Mouse (Mus musculus): ENCODE measurements around the gene Camkk2. TPM values are rescaled to one million over a fixed set of nuclear protein-coding genes. Genes with fewer than 3 reads are reported as not detected.

The Camkk2 gene
- polyA plus RNA-seq, 2 experiments from 2014 or later = 2.8 to 2.9 TPM

GRCm38 (mm10) chr5:122733881-122734280 is 45.3 kb downstream of the Camkk2 start:
- peak; percentile 56 for ATAC-seq

DNA sequence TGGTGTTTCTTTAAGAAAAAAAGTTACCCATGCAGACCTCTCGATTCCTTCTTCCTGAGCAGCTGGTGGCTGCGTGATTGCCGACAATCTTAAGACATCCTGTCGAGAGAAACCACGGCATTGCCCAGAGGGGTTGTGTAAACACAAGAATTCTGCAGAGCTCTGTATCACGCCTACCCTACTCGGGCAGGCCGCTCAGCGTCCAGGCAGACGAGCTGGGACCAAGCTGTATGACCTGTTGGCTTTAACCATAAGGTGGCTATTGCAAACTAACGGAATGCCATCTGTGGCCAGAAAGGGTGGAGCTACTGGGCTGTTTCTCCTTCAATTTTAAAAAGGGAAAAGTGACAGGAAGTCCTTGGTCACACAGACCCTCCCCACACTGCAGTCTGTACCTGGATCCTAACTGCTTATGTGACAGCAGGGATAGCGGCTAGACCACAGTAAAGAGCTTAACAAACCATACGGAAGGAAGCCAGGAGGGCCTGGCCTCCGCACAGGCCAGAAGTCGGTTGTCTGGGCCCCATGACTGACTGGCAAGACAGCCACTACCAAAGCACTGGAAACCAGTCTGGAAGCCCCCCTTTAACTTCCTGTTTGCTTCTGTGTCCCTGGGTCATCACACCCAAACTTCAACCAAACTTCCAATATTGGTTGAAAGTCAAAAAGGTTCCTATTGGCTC is 47.1 kb downstream of the Camkk2 start:
- peak; percentile 65 for ATAC-seq

- peak; percentile 57 for ATAC-seq
Measured at GRCm38 (mm10) chr5:122731321-122731720, 47.9 kb downstream of the Camkk2 start.

DNA sequence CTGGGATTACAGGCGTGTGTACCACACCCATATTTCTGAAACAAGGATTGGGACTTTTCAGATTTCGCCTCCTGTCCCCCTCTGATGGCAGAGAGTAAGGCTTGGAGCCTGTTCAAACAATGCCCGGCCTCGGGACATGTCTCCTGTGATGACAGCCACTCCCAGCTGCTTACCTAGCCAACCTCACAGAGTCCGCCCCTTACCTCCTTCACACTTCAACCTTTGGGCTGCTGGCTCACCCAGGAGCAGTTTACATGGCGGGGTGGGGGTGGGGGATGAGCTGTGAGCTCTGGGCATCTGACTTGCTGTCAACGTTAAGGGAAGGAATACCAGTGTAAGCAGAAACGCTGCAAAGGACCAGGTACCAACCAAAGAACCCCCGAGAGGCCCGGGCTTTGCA is 48.4 kb downstream of the Camkk2 start:
- no peak for ATAC-seq

- no peak for ATAC-seq
Measured at GRCm38 (mm10) chr5:122727096-122727495, 52.1 kb downstream of the Camkk2 start.

DNA sequence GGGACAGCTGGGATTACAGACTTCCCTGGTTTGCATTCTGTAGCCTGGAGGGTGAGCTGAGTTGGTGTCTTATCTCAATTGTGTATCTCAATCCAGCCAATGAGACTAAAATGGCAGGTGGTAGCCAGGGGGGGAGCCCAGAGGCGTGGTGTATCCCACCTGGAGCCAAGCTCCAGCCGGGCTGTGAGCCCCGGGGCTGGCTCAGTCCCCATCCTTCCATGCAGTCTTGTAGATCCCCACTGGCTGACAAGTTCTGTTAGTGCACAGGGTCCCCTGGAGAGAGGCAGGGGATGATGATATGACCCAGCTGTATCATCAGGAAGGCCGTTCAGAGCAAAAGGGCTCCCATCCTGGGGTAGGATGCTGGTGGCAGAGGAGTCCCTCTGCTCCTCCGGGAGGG is 52.6 kb downstream of the Camkk2 start:
- ATAC-seq = no peak

GRCm38 (mm10) chr5:122726068-122726467 is 53.1 kb downstream of the Camkk2 start:
- peak; percentile 71 for ATAC-seq

GRCm38 (mm10) chr5:122725453-122725852 is 53.8 kb downstream of the Camkk2 start:
- ATAC-seq = no peak

DNA sequence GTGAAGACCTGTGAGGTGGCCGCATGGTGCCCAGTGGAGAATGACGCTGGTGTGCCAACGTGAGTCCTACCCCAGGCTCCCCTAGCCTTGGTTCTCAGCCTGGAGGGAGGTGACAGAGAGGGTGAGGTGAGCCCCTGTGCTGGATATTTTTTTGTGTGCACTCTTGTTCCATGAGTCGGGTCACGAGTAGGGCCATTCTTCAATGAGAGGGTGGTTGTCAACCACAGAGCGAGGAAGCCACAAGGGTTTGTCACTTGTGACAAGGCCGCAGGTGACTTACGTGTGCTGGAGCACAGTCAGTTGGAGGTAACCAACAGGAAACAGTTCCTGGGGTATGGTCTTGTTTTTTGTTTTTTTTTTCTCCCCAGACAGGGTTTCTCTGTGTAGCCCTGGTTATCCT is 60.0 kb downstream of the Camkk2 start:
- peak; percentile 80 for ATAC-seq

GRCm38 (mm10) chr5:122718400-122718799 is 60.8 kb downstream of the Camkk2 start:
- ATAC-seq = peak; percentile 54

- no peak for ATAC-seq
Measured at GRCm38 (mm10) chr5:122716793-122717192, 62.4 kb downstream of the Camkk2 start.

GRCm38 (mm10) chr5:122715723-122716122 is 63.5 kb downstream of the Camkk2 start:
- no peak for ATAC-seq

DNA sequence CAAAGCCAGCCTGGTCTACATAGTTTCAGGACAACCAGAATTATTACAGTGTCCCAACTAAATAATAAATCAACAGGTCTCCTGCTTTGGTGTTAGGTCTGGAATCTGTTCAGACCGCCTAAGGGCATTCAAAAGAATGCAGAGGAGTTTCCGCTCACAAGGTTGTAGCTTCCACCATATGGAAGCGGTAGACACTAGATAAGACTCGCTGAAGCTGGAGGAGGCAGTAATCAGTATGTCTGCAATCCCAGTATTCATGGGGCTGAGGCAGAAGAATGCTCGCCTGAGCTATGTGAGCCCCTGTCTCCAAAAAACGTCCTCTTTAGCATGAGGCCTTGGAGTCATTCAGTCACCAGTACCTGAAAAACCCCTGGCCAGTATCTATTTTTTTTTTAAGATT is 70.4 kb downstream of the Camkk2 start:
- ATAC-seq = no peak

GRCm38 (mm10) chr5:122707276-122708181 is 71.7 kb downstream of the Camkk2 start, which contains the start of gene P2rx4:
P2rx4 (plus strand) TSS chr5:122707544.
- peak; percentile 80 for ATAC-seq

- no peak for ATAC-seq
Measured at GRCm38 (mm10) chr5:122706917-122707275, 72.3 kb downstream of the Camkk2 start.

DNA sequence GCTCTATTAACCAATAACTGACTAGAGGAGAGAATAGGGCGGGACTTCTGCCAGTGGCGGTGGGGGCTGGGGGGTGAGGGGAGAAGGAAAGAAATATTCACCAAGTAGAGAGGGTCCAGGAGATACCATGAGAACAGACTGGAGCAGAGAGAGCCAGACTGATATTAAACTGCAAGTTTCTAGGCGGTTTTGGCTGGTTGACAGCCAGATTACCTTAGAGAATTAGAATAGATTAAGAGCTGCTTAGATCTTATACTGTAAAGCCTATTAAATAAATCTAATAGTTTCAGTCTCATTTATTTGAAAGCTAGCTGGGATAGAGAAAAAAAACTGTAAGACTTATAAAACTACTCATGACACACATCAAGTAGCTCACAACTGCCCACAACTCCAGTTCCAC is 74.0 kb downstream of the Camkk2 start:
- no peak for ATAC-seq

DNA sequence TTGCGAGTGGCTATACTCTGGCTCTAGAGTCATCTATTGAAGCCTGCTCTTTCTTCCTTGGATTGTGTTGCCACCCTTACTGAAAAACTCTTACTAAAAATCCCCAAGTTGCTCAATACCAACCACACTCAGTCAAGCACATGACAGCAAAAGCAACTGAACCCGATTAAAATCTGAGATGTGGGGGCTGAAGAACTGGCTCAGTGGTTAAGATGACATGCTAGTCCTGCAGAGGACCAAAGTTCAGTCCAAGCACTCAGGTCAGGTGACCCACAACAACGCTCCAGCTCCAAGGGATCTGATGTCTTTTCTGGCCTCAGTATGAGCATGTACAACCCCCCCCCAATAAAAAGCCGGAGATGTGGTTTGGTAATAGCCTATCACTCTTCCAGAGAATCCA is 74.6 kb downstream of the Camkk2 start:
- ATAC-seq = no peak

DNA sequence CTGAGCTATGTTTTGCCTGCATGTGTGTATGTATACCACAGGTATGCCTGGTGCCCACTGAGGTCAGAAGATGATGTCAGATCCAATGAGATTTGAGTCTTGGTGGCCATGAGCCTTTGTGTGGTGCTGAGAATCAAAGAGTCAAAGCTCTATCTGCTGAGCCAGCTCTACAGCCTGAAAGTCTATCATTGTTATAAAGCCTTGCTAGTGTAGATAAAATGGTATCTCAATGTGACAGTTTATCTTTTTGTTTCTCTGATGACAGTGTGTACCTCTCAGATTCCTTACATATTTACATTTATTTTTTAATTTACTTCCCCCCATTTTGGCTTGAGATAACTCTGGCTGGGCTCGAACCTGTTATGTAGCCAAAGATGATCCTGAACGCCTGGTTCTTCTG is 75.6 kb downstream of the Camkk2 start:
- ATAC-seq = no peak

DNA sequence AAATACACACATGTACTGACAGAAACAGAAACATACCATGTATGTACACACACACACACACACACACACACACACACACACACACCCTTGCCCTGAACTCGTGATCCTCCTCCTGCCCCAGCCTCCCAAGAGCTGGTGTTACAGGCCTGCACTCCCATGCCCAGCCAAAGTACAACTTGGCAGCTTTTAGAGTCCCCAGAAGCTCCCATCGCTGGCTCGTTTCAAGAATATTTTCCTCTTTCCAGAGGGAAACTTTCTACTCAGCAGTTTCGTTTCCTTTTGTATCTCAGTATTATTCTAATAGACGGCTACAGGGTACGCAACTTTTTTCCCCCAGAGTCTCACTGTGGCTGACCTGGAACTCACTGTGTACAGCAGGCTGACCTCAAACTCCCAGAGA is 77.1 kb downstream of the Camkk2 start:
- ATAC-seq = no peak

DNA sequence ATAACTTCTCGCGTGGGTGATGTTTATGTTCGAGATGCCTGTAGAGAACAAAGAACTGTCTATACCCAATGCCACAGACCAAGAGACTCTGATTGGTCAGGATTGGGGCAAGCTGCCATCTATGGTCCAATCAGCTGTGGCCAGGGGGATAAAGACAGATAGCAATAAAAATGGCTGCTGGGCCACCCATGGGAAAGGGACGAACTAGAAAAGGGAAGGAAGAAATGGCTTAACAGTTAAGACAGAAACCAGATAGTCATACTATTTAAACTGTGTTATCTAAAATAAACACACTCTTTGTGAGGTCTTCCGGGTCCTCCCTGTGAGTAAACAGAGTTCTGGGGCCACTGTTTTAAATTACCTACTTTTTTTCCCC is 78.4 kb downstream of the Camkk2 start:
- no peak for ATAC-seq

GRCm38 (mm10) chr5:122700109-122700836 is 78.9 kb downstream of the Camkk2 start:
- ATAC-seq = no peak

DNA sequence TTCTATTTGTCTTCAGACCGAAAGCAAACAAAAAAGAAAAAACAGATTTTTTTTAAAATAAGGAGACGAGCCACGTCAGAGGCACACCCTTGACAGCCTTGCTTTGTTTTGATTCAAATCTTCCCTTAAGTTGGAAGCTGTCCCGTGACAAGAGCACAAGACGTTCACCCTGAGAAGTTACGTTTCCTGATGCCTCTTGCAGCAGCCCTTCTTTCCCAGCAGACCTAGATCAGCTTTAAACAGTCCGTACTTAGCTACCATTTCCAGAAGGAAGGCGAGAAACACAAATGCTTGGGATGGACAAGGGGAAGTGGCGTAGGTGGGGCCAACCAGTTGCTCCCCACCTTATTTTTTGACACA is 80.5 kb downstream of the Camkk2 start:
- peak; percentile 63 for ATAC-seq

DNA sequence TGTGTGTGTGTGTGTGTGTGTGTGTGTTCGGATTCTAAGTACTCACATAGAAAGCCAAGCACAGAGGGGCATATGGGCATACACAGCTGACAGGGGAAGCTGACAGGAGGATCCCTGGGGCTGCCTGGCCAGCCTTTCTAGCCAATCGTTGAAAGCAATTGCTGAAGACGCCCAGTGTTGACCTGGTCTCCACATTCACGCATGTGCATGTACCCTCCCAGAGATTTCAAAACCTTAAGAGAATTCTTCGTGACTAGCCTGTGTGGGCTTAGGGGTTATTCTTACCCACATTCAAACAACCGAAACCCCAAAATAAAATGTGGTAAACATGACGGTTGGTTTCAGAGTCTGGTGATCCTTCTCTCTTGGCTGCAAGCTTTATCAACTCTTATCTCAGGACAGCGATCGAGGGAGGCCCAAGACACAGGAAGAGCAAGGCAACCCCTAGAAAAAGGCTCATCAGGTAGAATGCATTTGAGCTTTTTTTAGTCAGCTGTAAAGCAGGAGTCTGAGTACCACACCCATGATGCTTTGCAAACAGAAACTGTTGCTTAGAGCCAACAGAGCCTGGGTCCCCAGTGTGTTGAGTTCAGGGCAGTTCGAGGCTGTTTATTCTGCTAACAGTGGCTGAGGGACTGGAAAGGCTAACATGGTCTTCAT is 81.0 kb downstream of the Camkk2 start:
- ATAC-seq = peak; percentile 79
